Mouse (Mus musculus) retina, embryonic 14.5 days (tissue): ENCODE results near the gene Tenm4.

Source experiments
- DNase-seq: peaks from one replicate; pipeline ENCODE4 v3.0.0-alpha.2; 2015; ENCODE audit warnings: low spot score

Gene Tenm4

GRCm38 (mm10) chr7:96808059-96808646, 637.1 kb downstream of the Tenm4 start:
- peak; percentile 57 for DNase-seq

GRCm38 (mm10) chr7:96811691-96812090, 640.6 kb downstream of the Tenm4 start:
- no peak for DNase-seq

- no peak for DNase-seq
Observed at GRCm38 (mm10) chr7:96813036-96813435, 642.0 kb downstream of the Tenm4 start.

GRCm38 (mm10) chr7:96813497-96814400, 642.7 kb downstream of the Tenm4 start:
- DNase-seq, result no peak

- no peak for DNase-seq
Observed at GRCm38 (mm10) chr7:96814581-96814980, 643.5 kb downstream of the Tenm4 start.

- no peak for DNase-seq
Observed at GRCm38 (mm10) chr7:96817030-96817674, 646.1 kb downstream of the Tenm4 start.

GRCm38 (mm10) chr7:96818236-96818916, 647.3 kb downstream of the Tenm4 start:
- no peak for DNase-seq

GRCm38 (mm10) chr7:96819538-96819937, 648.5 kb downstream of the Tenm4 start:
- no peak for DNase-seq

- DNase-seq, result no peak
Observed at GRCm38 (mm10) chr7:96820343-96820742, 649.3 kb downstream of the Tenm4 start.

- no peak for DNase-seq
Observed at GRCm38 (mm10) chr7:96826101-96826500, 655.1 kb downstream of the Tenm4 start.

- no peak for DNase-seq
Observed at GRCm38 (mm10) chr7:96826672-96827071, 655.6 kb downstream of the Tenm4 start.

GRCm38 (mm10) chr7:96832551-96832950, 661.5 kb downstream of the Tenm4 start:
- no peak for DNase-seq

GRCm38 (mm10) chr7:96833012-96833411, 662.0 kb downstream of the Tenm4 start:
- DNase-seq, result no peak

- no peak for DNase-seq
Observed at GRCm38 (mm10) chr7:96834681-96835289, 663.7 kb downstream of the Tenm4 start.

- DNase-seq, result no peak
Observed at GRCm38 (mm10) chr7:96835313-96835712, 664.3 kb downstream of the Tenm4 start.

- DNase-seq, result no peak
Observed at GRCm38 (mm10) chr7:96838271-96838841, 667.3 kb downstream of the Tenm4 start.

- no peak for DNase-seq
Observed at GRCm38 (mm10) chr7:96838926-96839325, 667.9 kb downstream of the Tenm4 start.

- no peak for DNase-seq
Observed at GRCm38 (mm10) chr7:96839586-96839985, 668.5 kb downstream of the Tenm4 start.

GRCm38 (mm10) chr7:96842477-96843255, 671.6 kb downstream of the Tenm4 start:
- DNase-seq, result no peak

- DNase-seq, result no peak
Observed at GRCm38 (mm10) chr7:96844104-96844894, 673.3 kb downstream of the Tenm4 start.
